Mouse (Mus musculus): ENCODE results near the gene Utp15.
A peak's percentile ranks its signal among the peaks of the same experiment; 100 is the strongest.

The Utp15 gene

GRCm38 (mm10) chr13:98262636-98263457 lies at the start of gene Utp15, which contains the start of gene Ankra2:
Gene Utp15, minus strand, starts transcription at chr13:98263041.
Gene Ankra2, plus strand, starts transcription at chr13:98263074.
- DNase-seq (ENCODE audit: low spot score in 2 of 2): peak; percentile 99

GRCm38 (mm10) chr13:98311597-98311996 lies 48.8 kb upstream of the Utp15 start:
- no peak for DNase-seq (ENCODE audit: low spot score in 2 of 2)

- no peak for DNase-seq (ENCODE audit: low spot score in 2 of 2)
These were observed 45.9 kb upstream of the Utp15 start for GRCm38 (mm10) chr13:98308724-98309123.

- no peak for DNase-seq (ENCODE audit: low spot score in 2 of 2)
These were observed 45.2 kb upstream of the Utp15 start for GRCm38 (mm10) chr13:98308004-98308403.

- no peak for DNase-seq (ENCODE audit: low spot score in 2 of 2)
These were observed 44.1 kb upstream of the Utp15 start for GRCm38 (mm10) chr13:98306852-98307475.

GRCm38 (mm10) chr13:98306393-98306792 lies 43.6 kb upstream of the Utp15 start:
- no peak for DNase-seq (ENCODE audit: low spot score in 2 of 2)

GRCm38 (mm10) chr13:98305257-98305656 lies 42.4 kb upstream of the Utp15 start:
- DNase-seq (ENCODE audit: low spot score in 2 of 2): no peak

- peak; percentile 79 to 86 for DNase-seq (ENCODE audit: low spot score in 2 of 2)
These were observed 36.3 kb upstream of the Utp15 start for GRCm38 (mm10) chr13:98298833-98299758.

GRCm38 (mm10) chr13:98297883-98298482 lies 35.1 kb upstream of the Utp15 start:
- no peak for DNase-seq (ENCODE audit: low spot score in 2 of 2)

GRCm38 (mm10) chr13:98296072-98296471 lies 33.2 kb upstream of the Utp15 start:
- no peak for DNase-seq (ENCODE audit: low spot score in 2 of 2)

GRCm38 (mm10) chr13:98291712-98292111 lies 28.9 kb upstream of the Utp15 start:
- no peak for DNase-seq (ENCODE audit: low spot score in 2 of 2)

- DNase-seq (ENCODE audit: low spot score in 2 of 2): no peak
These were observed 27.9 kb upstream of the Utp15 start for GRCm38 (mm10) chr13:98290719-98291118.

- DNase-seq (ENCODE audit: low spot score in 2 of 2): no peak
These were observed 18.3 kb upstream of the Utp15 start for GRCm38 (mm10) chr13:98280990-98281650.

GRCm38 (mm10) chr13:98279686-98280085 lies 16.8 kb upstream of the Utp15 start, which contains the start of gene Gm21976:
Gene Gm21976, plus strand, starts transcription at chr13:98279887.
- no peak for DNase-seq (ENCODE audit: low spot score in 2 of 2)

GRCm38 (mm10) chr13:98277501-98277900 lies 14.7 kb upstream of the Utp15 start:
- DNase-seq (ENCODE audit: low spot score in 2 of 2): no peak

GRCm38 (mm10) chr13:98276253-98276652 lies 13.4 kb upstream of the Utp15 start:
- no peak for DNase-seq (ENCODE audit: low spot score in 2 of 2)

GRCm38 (mm10) chr13:98275646-98276045 lies 12.8 kb upstream of the Utp15 start:
- DNase-seq (ENCODE audit: low spot score in 2 of 2): no peak

GRCm38 (mm10) chr13:98274023-98274422 lies 11.2 kb upstream of the Utp15 start:
- no peak for DNase-seq (ENCODE audit: low spot score in 2 of 2)

- peak in 1 of 2 experiments; percentile 9 for DNase-seq (ENCODE audit: low spot score in 2 of 2)
These were observed 1.3 kb upstream of the Utp15 start for GRCm38 (mm10) chr13:98264111-98264510.

GRCm38 (mm10) chr13:98263458-98263987 lies 682 bp upstream of the Utp15 start:
- peak in 1 of 2 experiments; percentile 36 for DNase-seq (ENCODE audit: low spot score in 2 of 2)

GRCm38 (mm10) chr13:98254921-98255320 lies 7.9 kb downstream of the Utp15 start:
- peak; percentile 78 to 88 for DNase-seq (ENCODE audit: low spot score in 2 of 2)
